20 mouse cellular contexts compared by ENCODE assay signal in genomic region chr15:79731554-79731953, GRCm38 (mm10).
"Had no signal": no experiment of that assay in that cellular context is flagged by ENCODE, and none has a peak within 500 bp of the region (broad histone marks: within the 10 kb centered on the region; RNA-seq: fewer than 3 reads in every experiment).

No protein-coding gene starts in this region.

- H3K27me3 ChIP-seq: intestine, embryonic 15.5 days; kidney, embryonic 15.5 days; limb, embryonic 13.5 days; liver, embryonic 13.5 days; lung, embryonic 15.5 days; neural tube, embryonic 12.5 days; neural tube, embryonic 15.5 days had no signal

- H3K4me3 ChIP-seq: intestine, embryonic 15.5 days; kidney, embryonic 15.5 days; limb, embryonic 10.5 days; limb, embryonic 13.5 days; liver, embryonic 13.5 days; lung, embryonic 15.5 days; neural tube, embryonic 12.5 days; neural tube, embryonic 15.5 days had no signal

- ATAC-seq: intestine, embryonic 15.5 days had no signal

- H3K9me3 ChIP-seq: intestine, embryonic 15.5 days; kidney, embryonic 15.5 days; limb, embryonic 10.5 days; limb, embryonic 13.5 days; liver, embryonic 13.5 days; lung, embryonic 15.5 days; neural tube, embryonic 12.5 days; neural tube, embryonic 15.5 days had no signal

- H3K4me1 ChIP-seq: intestine, embryonic 15.5 days; limb, embryonic 10.5 days; limb, embryonic 13.5 days; lung, embryonic 15.5 days; neural tube, embryonic 12.5 days; neural tube, embryonic 15.5 days had no signal

- H3K9ac ChIP-seq: intestine, embryonic 15.5 days; kidney, embryonic 15.5 days; liver, embryonic 13.5 days; lung, embryonic 15.5 days; neural tube, embryonic 12.5 days; neural tube, embryonic 15.5 days had no signal

- H3K4me2 ChIP-seq: intestine, embryonic 15.5 days; kidney, embryonic 15.5 days; limb, embryonic 13.5 days; liver, embryonic 13.5 days; lung, embryonic 15.5 days; midbrain, embryonic 11.5 days; neural tube, embryonic 12.5 days; neural tube, embryonic 15.5 days had no signal

- H3K27ac ChIP-seq: intestine, embryonic 15.5 days; kidney, embryonic 15.5 days; limb, embryonic 10.5 days; limb, embryonic 13.5 days; liver, embryonic 13.5 days; lung, embryonic 15.5 days; neural tube, embryonic 12.5 days; neural tube, embryonic 15.5 days had no signal

- DNase-seq: kidney, adult 11 months; kidney, adult 8-10 months; kidney, postnatal 10 days; kidney, postnatal 36 days; layer of hippocampus, postnatal 36 days; liver, embryonic 13.5 days; lung, adult 18-20 months; lung, postnatal 10 days; lung, postnatal 36 days; midbrain, embryonic 14.5 days; thymus, adult 18-20 months; thymus, postnatal 36 days had no signal
